Mouse (Mus musculus) CH12.LX (cell line): ENCODE measurements around the gene Gfm2.

Experiments used
- CTCF ChIP-seq, 2 experiments: IDR thresholded peaks in 1 of 2; conservative IDR thresholded peaks in 1 of 2; 2 replicates each; pipeline ENCODE4 v1.5.1; 2011 to 2012; ENCODE audit warnings: low read depth in 2 of 2, low read length in 2 of 2, improper control_type of control experiment in 1 of 2, inconsistent platforms in 1 of 2, mild to moderate bottlenecking in 1 of 2, moderate library complexity in 1 of 2
- JUND ChIP-seq: conservative IDR thresholded peaks from 2 replicates; pipeline ENCODE4 v1.6.1; 2011; ENCODE audit warnings: low read depth, low read length, improper control_type of control experiment
- KAT2A ChIP-seq: IDR thresholded peaks from 2 replicates; pipeline ENCODE4 v1.6.1; 2012; ENCODE audit warnings: low read length, improper control_type of control experiment, inconsistent platforms; ENCODE audit not compliant: insufficient replicate concordance
- MAX ChIP-seq: IDR thresholded peaks from 2 replicates; pipeline ENCODE4 v1.6.1; 2011; ENCODE audit warnings: low read length, improper control_type of control experiment
- NELFE ChIP-seq: IDR thresholded peaks from 2 replicates; pipeline ENCODE4 v1.6.1; 2011; ENCODE audit warnings: low read depth, low read length, improper control_type of control experiment
- POLR2A ChIP-seq: IDR thresholded peaks from 2 replicates; pipeline ENCODE4 v1.6.1; 2011; ENCODE audit warnings: low read depth, mild to moderate bottlenecking, improper control_type of control experiment, low read length
- POLR2AphosphoS2 ChIP-seq: IDR thresholded peaks from 2 replicates; pipeline ENCODE4 v1.6.1; 2011; ENCODE audit warnings: low read depth, low read length, improper control_type of control experiment
- RCOR1 ChIP-seq: conservative IDR thresholded peaks from 2 replicates; pipeline ENCODE4 v1.6.1; 2012; ENCODE audit warnings: low read depth, mild to moderate bottlenecking, inconsistent platforms, low read length, improper control_type of control experiment
- TBP ChIP-seq: conservative IDR thresholded peaks from 2 replicates; pipeline ENCODE4 v1.6.1; 2011; ENCODE audit warnings: low read depth, low read length, improper control_type of control experiment
- UBTF ChIP-seq: IDR thresholded peaks from 2 replicates; pipeline ENCODE4 v1.6.1; 2012; ENCODE audit warnings: low read depth, mild to moderate bottlenecking, inconsistent platforms, low read length, improper control_type of control experiment, moderate library complexity
- ZNF384 ChIP-seq: IDR thresholded peaks from 2 replicates; pipeline ENCODE4 v1.6.1; 2012; ENCODE audit warnings: low read depth, low read length, improper control_type of control experiment, inconsistent platforms

- TF ChIP-seq POLR2AphosphoS2 (no peak), RCOR1 (no peak), CTCF (conservative IDR thresholded peaks at IDR 0.05 in 1 of 2, IDR thresholded peaks at IDR 0.05 in 1 of 2; ENCODE audit: low read depth in 2 of 2, low read length in 2 of 2) (no peak), MAX (no peak), POLR2A (no peak), TBP (no peak), ZNF384 (no peak), KAT2A (no peak), NELFE (no peak), JUND (no peak), UBTF (no peak)
Observed at GRCm38 (mm10) chr13:97184168-97184567, 46.4 kb downstream of the Gfm2 start.
